Mouse (Mus musculus): ENCODE measurements at regions not wholly inside any gene's neighbourhood (a gene's known extent, or its start where the extent isn't known, plus 50 kb on each side); places are given as distances from the start of the nearest gene placed in this dataset.

DNA sequence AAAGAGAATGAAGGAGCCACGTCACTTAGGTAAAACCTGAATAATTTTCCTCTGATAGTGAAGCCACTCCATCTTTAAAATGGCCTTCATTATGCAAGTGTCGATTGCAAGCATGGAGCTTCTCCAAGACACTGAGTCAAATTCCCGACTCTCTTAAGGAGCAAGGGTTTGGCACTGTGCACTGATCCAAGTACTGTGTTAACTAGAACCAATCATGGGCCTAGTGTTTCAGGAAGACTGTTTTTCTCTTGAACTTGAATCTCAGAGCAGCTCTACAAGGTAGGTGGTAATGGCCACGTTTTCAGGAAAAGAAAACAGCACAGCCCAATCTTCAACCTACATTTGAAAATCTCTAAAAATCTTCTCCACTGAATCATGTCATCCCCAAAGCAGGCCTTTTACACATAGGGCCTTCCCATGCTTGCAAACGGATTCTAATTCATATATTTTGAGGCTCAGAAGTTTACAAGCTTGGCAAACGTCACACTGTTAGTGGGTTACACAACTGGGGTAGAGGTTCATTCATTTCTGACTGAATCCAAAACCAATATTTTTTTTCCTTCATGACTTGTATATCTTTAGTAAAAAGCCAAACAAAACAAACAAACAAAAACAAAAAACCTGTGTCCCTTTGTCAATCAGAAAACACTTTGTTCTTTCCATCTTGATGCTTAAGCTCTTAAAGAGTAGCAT lies 342.2 kb upstream of the Zfp462 start:
- in situ Hi-C loops (cut with MboI, MseI): no loop called here

DNA sequence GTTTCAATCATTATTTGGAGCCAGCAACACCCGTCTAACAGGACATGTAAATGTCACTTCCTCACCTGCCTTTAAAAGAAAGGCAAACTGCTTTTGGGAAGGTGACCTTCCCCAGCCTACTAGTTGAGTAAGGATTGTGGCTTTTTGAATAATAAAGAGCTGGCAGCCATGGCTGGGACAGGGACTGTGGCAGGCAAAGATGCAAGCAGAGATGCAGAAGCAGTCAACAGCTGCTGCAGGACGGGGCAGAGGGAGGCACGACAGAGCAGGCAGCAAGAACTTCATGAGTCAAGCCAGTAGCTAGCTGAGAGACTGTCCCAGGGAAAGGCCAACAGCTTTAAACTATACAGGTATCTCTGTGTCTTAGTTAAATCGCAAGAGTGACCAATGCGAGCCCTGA lies 334.7 kb upstream of the Zfp462 start:
- in situ Hi-C loops (cut with MboI, MseI): no loop called here

DNA sequence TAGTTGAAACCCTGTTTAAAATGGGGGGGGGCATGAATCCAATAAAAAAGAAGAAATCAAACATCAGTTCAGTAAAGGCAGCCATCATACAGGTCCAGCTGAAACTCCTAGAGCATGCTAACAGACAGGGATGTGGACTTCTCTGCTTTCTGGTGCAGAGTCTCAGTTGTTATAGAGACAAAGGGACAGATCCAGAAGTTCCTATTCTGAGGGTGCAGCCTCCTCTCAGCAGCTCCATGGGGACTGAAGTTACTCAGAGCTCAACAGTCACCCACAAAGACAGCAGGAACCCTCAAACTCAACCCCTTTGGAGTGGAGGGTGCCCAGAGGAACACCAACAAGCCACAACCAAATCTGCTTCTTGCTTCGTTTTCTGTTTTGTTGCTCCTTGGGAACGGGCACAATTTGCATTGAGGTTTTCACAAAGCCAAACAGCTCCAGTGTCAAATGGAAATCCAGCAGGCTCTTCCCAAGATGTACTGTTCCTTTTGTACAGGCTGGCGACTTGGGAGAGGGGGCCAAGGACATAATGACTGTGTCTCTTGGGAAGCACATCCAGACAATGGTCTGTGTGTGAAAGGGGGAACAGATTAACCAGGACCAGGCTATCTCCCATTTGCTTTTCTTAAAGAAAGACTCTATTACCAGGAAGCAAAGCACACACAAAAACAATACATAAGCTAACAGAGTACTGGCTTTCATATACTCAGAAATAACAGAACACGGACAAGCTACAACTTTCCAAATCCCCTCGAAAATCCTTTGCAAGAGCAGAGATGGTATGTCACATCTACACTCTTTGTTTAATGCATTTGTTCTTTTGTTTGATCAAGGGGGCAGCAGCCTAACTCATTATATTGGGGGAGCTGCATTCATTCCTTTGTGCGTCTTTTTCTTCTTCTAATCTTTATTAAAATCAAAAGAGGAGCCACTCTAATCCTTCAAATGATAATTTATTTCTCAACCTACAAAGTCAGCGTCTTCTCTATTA lies 332.6 kb upstream of the Zfp462 start:
- in situ Hi-C loops (cut with MboI, MseI): no loop called here

DNA sequence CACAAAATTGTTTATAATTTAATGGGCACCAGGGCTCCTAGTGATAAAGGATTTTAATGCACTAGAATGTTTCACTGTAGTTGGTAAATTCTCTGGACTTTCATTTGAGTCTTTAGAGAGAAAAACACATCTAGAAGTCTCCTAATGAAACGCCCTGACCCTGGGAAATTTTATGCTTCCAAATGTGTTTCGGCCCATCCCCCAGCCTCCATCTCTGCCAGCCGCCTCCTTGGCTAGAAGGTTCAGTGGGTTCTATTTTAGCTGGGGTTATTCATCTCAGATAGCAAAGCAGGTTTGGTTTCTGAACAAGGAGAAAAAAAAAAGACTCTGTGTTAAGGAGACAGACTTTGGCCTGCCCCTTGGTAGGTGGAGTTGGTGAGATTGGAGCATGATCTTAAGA lies 331.8 kb upstream of the Zfp462 start:
- in situ Hi-C loops (cut with MboI, MseI): no loop called here

DNA sequence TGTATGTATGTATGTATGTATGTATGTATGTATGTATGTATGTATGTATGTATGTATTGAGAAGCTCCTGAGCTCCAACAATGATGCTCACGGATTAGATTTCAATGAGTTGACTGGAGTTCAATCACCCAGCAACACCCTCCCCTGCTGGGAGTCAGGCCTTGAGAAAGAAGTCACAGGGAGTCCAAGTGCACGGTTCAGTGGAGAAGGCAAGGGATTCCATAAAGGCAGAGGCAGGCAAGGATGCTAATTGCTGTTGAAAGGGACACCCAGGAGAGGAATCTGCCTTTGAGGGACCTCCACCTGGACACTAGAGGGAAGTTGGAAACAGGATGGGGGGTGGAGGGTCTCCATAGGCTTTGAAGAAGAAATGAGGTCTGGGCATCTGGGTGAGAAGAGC lies 331.2 kb upstream of the Zfp462 start:
- in situ Hi-C loops (cut with MboI, MseI): no loop called here

DNA sequence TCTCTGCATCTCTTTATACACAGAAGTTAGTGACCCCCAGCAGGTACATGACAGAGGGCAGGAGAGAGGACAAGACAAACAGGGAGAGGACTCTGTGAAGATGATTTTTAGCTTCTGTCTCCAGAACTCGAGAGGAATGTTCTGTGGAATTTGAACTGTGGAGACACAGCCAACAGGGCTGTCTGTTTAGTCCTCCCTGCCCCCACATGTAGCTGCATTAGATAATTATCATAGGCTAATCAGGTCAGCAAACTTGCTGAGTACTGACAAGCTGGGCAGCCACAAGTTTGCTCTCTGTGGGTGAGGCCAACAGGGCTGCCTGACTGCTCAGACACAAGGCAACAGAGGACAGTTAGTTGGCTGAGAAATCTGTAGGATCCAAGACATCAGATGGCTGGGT lies 329.0 kb upstream of the Zfp462 start:
- in situ Hi-C loops (cut with MboI, MseI): no loop called here

DNA sequence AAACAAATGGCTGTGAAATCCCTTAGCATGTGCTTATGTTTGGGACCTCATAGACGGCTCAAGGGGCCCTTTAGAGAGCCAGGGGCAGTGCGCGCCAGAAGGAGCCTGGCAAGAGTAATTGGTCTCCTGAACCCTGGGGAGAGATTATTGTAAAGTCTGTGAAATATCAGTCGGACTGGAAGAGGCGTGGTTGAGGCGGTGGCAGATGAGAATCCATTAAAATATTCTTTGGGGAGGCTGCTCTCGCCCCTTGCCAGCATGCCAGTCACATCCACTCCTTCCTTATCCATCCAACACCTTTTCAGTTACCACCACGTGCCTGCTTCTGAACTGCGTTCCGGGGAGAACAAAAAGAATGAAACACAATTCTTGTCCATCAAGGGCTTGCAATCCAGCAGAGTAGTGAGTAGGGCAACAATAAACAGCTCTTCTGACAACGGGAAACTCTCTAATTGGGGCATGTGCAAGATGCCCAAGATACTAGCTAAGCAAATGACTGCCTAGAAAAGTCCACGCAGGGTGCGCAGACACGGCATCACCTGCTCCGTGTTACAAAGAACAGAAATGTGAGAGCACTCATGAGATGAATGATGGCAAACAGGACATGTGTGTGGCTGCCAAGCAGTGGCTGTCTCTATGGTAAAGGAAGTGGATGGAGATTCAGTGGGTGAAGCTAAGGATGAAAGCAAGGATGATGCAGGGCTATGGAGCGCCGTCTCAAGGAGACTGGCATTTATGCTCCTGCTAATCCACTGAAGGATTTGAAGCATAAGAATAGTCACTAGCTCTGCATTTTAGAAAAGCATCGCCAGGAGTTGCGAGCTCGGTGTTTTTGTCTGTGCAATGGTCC lies 320.6 kb upstream of the Zfp462 start:
- in situ Hi-C loops (cut with MboI, MseI): no loop called here

DNA sequence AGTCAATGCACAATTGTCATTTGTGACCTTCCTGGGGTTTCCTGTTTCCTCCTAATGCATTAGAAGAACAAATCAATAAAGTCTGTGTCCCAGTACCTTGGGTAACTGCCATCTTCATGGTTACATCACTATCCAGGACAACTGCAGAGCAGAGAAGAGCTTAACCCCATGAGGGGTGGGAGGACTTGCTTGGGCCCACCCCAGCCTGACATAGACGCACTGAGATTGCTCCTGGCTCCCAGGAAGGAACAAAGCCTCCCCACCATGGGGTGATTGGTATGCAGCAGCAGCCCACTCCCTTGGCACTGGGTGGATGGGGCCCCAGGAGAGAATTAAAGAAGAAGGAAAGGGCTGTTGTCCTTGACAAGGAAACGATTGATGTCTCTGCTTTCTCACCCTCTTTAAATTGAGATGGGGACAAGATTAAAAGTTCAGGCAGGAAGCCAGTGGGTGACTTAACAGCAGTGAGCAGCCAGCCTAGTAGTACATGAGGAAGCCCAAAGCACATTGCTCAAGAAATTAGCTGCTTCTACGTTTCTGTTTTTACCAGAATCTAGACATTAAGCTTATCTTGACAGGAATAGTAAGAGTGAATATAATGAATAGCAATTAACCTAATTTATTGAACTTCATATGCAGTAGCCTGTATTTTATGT lies 307.7 kb upstream of the Zfp462 start:
- in situ Hi-C loops (cut with MboI, MseI): no loop called here

DNA sequence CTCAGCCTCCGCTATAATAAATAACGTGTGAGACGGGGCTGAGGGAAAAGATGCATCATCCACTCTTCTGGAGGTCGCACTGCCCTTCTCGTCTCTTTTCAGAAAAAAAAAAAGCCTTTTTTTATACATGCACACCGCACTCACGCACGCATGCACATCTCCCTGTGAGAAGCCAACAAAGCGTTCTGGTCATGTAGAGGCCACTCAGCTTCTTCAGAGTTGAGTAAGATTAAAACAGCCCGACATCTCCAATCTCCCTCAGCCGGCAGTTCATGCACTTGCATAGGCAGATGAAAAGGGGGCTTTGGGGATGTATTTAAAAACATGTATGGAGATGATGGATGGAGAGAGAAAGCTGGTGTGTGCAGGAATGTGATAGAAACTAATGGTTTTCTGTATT lies 298.8 kb upstream of the Zfp462 start:
- in situ Hi-C loops (cut with MboI, MseI): no loop called here

DNA sequence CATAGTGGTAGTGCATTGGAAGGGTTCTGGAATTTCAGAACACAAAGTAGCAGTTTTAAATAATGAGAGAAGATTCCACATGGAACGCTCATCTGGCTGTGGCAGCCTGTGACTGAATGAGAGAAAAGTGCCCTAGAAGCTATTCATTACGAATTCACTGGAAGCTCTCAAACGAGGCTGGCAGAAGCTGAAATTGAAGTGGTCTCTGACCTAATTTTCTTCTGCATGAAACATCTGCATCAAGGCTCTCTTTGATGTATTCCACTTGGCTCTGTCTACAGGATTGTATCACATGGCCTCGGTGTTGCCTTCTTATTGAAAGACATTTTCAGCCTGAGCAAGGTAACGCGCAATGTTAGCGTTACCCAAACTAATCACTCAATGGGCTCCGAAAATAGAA lies 298.4 kb upstream of the Zfp462 start:
- in situ Hi-C loops (cut with MboI, MseI): no loop called here

DNA sequence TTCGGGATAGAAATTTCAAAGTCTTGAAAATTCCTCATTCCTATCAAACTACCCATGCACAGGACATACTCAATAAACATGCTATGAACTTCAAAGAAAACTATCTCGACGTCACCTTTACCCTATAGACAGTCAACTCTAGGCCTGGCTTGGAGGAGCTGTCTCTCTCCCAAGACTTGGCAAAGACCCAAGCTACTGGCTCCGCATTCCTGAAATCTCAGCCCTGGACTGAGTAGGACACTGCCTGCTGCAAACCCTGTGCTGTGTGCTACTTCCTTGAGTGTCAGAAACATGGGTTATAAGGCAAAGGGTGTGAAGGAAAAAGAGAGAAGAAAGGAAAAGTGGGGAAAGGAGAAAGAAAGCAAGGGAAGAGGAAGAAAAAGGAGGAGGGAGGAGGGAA lies 296.6 kb upstream of the Zfp462 start:
- in situ Hi-C loops (cut with MboI, MseI): no loop called here

DNA sequence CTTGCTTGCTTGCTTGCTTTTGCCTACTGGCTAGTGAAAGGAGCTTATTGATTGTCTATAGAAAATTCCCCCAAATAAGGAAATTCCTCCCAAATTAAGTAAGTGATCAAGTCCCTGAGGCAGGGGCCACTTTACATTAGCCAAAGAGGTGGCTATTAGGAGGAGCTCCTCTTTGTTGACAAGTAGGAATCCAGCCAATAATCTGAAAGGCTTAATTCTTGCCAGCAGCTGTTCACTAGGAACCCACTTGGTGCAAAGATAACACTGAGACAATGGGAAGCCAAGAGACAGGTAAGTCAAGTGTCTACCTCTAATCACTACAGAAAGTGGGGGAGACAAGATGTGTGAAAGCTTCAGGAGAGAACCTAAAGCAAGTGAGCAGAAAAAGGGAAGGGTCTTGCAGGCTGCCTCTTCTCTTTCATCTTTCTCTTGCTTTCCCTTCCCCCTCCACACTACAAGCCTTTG lies 293.2 kb upstream of the Zfp462 start:
- in situ Hi-C loops (cut with MboI, MseI): no loop called here

DNA sequence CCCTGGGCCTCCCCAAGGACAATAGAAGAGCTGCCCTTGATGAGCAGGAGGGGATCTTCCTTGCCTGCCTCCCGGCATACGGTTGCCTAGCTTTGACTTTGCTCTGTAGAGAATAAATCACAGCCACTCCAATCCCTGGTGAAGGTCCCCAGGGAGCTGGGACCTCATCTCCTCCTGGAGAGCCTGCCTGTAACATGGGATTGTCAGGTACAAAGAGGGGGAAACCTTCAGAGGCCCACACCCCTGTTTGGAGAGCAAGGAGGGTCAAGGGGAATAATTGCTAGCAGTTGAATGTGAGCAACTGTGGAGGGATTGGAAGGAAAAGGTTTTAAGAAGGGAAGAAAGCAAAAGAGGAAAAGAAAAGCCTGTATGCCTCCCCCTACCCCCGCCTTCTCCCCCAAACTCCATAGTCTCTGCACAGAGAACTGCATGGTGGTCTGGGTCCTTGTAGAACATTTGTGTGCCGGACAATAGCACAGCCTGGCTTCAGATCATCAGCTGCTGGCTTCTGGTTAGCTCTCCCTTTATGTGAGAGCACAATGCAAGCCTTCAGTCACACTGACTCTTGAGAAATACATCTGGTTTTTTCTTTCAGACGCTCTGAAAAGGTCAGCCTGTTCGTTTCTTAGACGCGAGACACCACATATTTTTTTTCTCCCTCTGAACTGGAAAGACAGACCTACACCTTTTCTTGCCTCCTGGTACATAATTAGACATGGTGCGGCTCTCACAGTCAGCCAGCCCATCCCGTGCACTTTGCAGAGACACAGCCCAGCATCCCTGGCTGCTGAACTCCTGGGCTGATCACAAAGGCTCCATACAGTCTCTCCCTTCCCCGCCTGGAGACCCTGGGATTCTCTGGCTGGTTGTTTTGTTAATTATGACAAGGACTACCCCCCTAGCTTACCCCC lies 292.5 kb upstream of the Zfp462 start:
- in situ Hi-C loops (cut with MboI, MseI): no loop called here

DNA sequence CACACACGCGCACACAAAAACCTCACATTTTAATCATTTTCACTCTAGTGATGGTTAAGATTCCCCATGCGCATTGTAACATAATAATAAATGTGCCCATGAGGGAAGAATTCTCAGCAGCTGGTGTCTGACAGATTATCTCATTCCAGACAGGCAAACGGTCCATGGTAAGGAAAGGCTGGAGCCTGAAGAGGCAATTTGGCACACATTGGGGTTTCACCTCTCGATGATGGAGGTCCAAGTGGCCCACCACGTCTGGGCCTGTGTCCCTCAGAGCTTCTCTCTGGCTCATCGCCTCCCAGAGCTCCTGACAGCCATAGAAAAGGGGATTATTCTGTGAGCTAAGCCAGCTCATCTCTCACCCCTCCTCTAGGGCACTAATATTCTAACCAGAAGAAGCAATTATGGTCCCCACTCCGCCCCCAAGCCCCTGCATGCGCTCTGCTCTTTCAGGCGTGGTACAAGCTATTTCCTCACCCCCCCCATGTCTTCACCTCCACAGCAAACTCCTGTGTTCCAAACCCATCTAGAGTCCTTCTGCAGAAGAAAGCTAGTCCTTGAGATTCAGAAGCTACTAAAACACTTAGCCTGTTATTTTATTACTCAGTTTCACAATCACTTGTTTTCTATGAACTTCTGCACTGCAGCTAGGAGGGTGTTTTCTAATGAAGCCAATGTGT lies 291.6 kb upstream of the Zfp462 start:
- in situ Hi-C loops (cut with MboI, MseI): no loop called here
